Mouse (Mus musculus) induced T-regulatory cell, adult 2 months (primary cell): ENCODE measurements around the gene Ucn2.

Experiments
- DNase-seq: peaks from one replicate; pipeline ENCODE4 v3.0.0-alpha.2; 2012; ENCODE audit warnings: low read depth

Gene Ucn2

GRCm38 (mm10) chr9:109031686-109032085 lies 45.9 kb downstream of the Ucn2 start:
- no peak for DNase-seq

- DNase-seq = no peak
Observed at GRCm38 (mm10) chr9:109032435-109032834, 46.6 kb downstream of the Ucn2 start.
